Mouse (Mus musculus) bone marrow macrophage, adult 2 months (primary cell): ENCODE results near the gene Espl1.
A peak's percentile ranks its signal among the peaks of the same experiment; 100 is the strongest.

Experiments
- CTCF ChIP-seq: IDR thresholded peaks from 2 replicates; pipeline ENCODE4 v1.5.1; 2012; ENCODE audit warnings: low read depth, mild to moderate bottlenecking, low read length, moderate library complexity
- POLR2A ChIP-seq: IDR thresholded peaks from 2 replicates; pipeline ENCODE4 v1.6.1; 2012; ENCODE audit warnings: mild to moderate bottlenecking, low read depth, low read length, borderline replicate concordance

- TF ChIP-seq CTCF: peak; percentile 18
- TF ChIP-seq POLR2A: no peak; the same call in 1 of the 2 replicates
Measured at GRCm38 (mm10) chr15:102279092-102279782, 16.8 kb upstream of the Espl1 start, which contains the start of gene Mfsd5.
